Mouse (Mus musculus) CH12.LX (cell line): ENCODE measurements around the gene Plekha5. TPM values are rescaled to one million over a fixed set of nuclear protein-coding genes. Genes with fewer than 3 reads are reported as not detected.

Experiments
- DNase-seq: peaks from one replicate; pipeline ENCODE4 v3.0.0-alpha.2; 2013; ENCODE audit errors: extremely low read depth
- H3K27ac ChIP-seq: 2 replicates; pipeline ENCODE4 v1.5.1; 2012; ENCODE audit warnings: low read depth, mild to moderate bottlenecking, control low read depth, moderate library complexity; ENCODE audit not compliant: insufficient read depth
- H3K27me3 ChIP-seq: replicated peaks from 2 replicates; pipeline ENCODE3; 2012; ENCODE audit warnings: inconsistent platforms
- H3K36me3 ChIP-seq, 2 experiments: replicated peaks in 1 of 2; 2 replicates each; pipeline versions ENCODE3 to v1.6.1; 2012; ENCODE audit warnings: inconsistent platforms in 1 of 2, low read length in 1 of 2, mild to moderate bottlenecking in 1 of 2, mixed read lengths in 1 of 2, moderate library complexity in 1 of 2; ENCODE audit not compliant: control insufficient read depth in 1 of 2, insufficient read depth in 1 of 2
- H3K4me1 ChIP-seq, 2 experiments: 2 replicates each; pipeline ENCODE4 v1.6.1; 2012; ENCODE audit warnings: inconsistent platforms in 1 of 2, moderate library complexity in 1 of 2; ENCODE audit not compliant: insufficient read depth in 2 of 2, control insufficient read depth in 1 of 2
- H3K4me2 ChIP-seq: 2 replicates; pipeline ENCODE4 v1.6.1; 2012; ENCODE audit warnings: low read depth, mild to moderate bottlenecking, control low read depth; ENCODE audit not compliant: poor library complexity, insufficient read depth, severe bottlenecking
- H3K4me3 ChIP-seq, 3 experiments: fragments of 150-350 bp in 1 of 3; sonication (generic) in 1 of 3; replicated peaks in 1 of 3; 2 replicates each; pipeline versions ENCODE3 to v1.5.1; 2011 to 2012; ENCODE audit warnings: low read depth in 2 of 3, low read length in 2 of 3, mild to moderate bottlenecking in 2 of 3, moderate library complexity in 2 of 3, control low read depth in 1 of 3, improper control_type of control experiment in 1 of 3, inconsistent platforms in 1 of 3, mixed read lengths in 1 of 3; ENCODE audit not compliant: poor library complexity in 1 of 3
- H3K79me2 ChIP-seq: replicated peaks from 2 replicates; pipeline ENCODE4 v1.6.1; 2012; ENCODE audit warnings: mild to moderate bottlenecking, moderate library complexity; ENCODE audit not compliant: control insufficient read depth, poor library complexity, insufficient read depth, severe bottlenecking; ENCODE audit errors: extremely low read depth
- H3K9ac ChIP-seq: 2 replicates; pipeline ENCODE4 v1.6.1; 2012; ENCODE audit warnings: low read depth, mild to moderate bottlenecking, control low read depth, moderate library complexity; ENCODE audit not compliant: insufficient read depth
- H3K9me3 ChIP-seq: replicated peaks from 2 replicates; pipeline ENCODE3; 2012; ENCODE audit warnings: low read length, inconsistent platforms, mixed read lengths
- CHD1 ChIP-seq: IDR thresholded peaks from 2 replicates; pipeline ENCODE4 v1.6.1; 2012; ENCODE audit warnings: low read depth, low read length, improper control_type of control experiment, inconsistent platforms
- CTCF ChIP-seq, 2 experiments: IDR thresholded peaks in 1 of 2; conservative IDR thresholded peaks in 1 of 2; 2 replicates each; pipeline ENCODE4 v1.5.1; 2011 to 2012; ENCODE audit warnings: low read depth in 2 of 2, low read length in 2 of 2, improper control_type of control experiment in 1 of 2, inconsistent platforms in 1 of 2, mild to moderate bottlenecking in 1 of 2, moderate library complexity in 1 of 2
- EP300 ChIP-seq: IDR thresholded peaks from 2 replicates; pipeline ENCODE4 v1.6.1; 2011; ENCODE audit warnings: low read length, improper control_type of control experiment
- KAT2A ChIP-seq: IDR thresholded peaks from 2 replicates; pipeline ENCODE4 v1.6.1; 2012; ENCODE audit warnings: low read length, improper control_type of control experiment, inconsistent platforms; ENCODE audit not compliant: insufficient replicate concordance
- MAFK ChIP-seq: IDR thresholded peaks from 2 replicates; pipeline ENCODE4 v1.6.1; 2011; ENCODE audit warnings: low read length, improper control_type of control experiment; ENCODE audit not compliant: insufficient replicate concordance
- MAX ChIP-seq: IDR thresholded peaks from 2 replicates; pipeline ENCODE4 v1.6.1; 2011; ENCODE audit warnings: low read length, improper control_type of control experiment
- MAZ ChIP-seq: IDR thresholded peaks from 2 replicates; pipeline ENCODE4 v1.6.1; 2012; ENCODE audit warnings: low read depth, mild to moderate bottlenecking, inconsistent platforms, low read length, improper control_type of control experiment, moderate library complexity
- MYC ChIP-seq: IDR thresholded peaks from 2 replicates; pipeline ENCODE4 v1.6.1; 2011; ENCODE audit warnings: low read depth, mild to moderate bottlenecking, improper control_type of control experiment, low read length
- NRF1 ChIP-seq: IDR thresholded peaks from 2 replicates; pipeline ENCODE4 v1.6.1; 2014; ENCODE audit warnings: low read depth, mild to moderate bottlenecking, inconsistent platforms, low read length, improper control_type of control experiment, moderate library complexity
- RAD21 ChIP-seq: IDR thresholded peaks from 2 replicates; pipeline ENCODE4 v1.6.1; 2011; ENCODE audit warnings: low read depth, mild to moderate bottlenecking, low read length, improper control_type of control experiment, moderate library complexity
- RCOR1 ChIP-seq: conservative IDR thresholded peaks from 2 replicates; pipeline ENCODE4 v1.6.1; 2012; ENCODE audit warnings: low read depth, mild to moderate bottlenecking, inconsistent platforms, low read length, improper control_type of control experiment
- SMC3 ChIP-seq: IDR thresholded peaks from 2 replicates; pipeline ENCODE4 v1.6.1; 2011; ENCODE audit warnings: low read depth, low read length, improper control_type of control experiment
- TCF12 ChIP-seq: IDR thresholded peaks from 2 replicates; pipeline ENCODE4 v1.6.1; 2014; ENCODE audit warnings: low read depth, mild to moderate bottlenecking, inconsistent platforms, low read length, improper control_type of control experiment
- USF2 ChIP-seq: conservative IDR thresholded peaks from 2 replicates; pipeline ENCODE4 v1.6.1; 2011; ENCODE audit warnings: low read depth, low read length, improper control_type of control experiment
- ZC3H11A ChIP-seq: IDR thresholded peaks from 2 replicates; pipeline ENCODE4 v1.6.1; 2012; ENCODE audit warnings: low read depth, mild to moderate bottlenecking, inconsistent platforms, low read length, improper control_type of control experiment
- ZKSCAN1 ChIP-seq: IDR thresholded peaks from 2 replicates; pipeline ENCODE4 v1.6.1; 2012; ENCODE audit warnings: low read depth, inconsistent platforms, low read length, improper control_type of control experiment, borderline replicate concordance
- dilution Hi-C: fragments of 300-500 bp; cut with MboI; formaldehyde crosslinking; loops from 2 replicates; pipeline ENCODE4 v1.14.3; 2020; ENCODE audit warnings: low sequenced_read_pairs; ENCODE audit not compliant: extremely low pct_unique_long_range_greater_than_20kb, extremely low pct_ligation_motif_present
- in situ Hi-C: fragments of 300-500 bp; cut with MboI; formaldehyde crosslinking; loops from 3 replicates; pipeline ENCODE4 v1.14.3; 2019; ENCODE audit warnings: low sequenced_read_pairs, low pct_ligation_motif_present, low pct_unique_long_range_greater_than_20kb, mixed read lengths
- polyA plus RNA-seq: library from polyadenylated mRNA; unstranded; fragments of >175 nt; gene quantifications from 2 replicates; pipeline ENCODE4 v1.2.1, GENCODE M21; 2012; ENCODE audit warnings: low read depth; ENCODE audit not compliant: insufficient read length
- total RNA-seq, 2 experiments: library from RNA; depleted of rRNA; stranded (reverse); fragments of 300-350 nt in 1 of 2; fragments of >200 nt in 1 of 2; gene quantifications; 2 replicates each; pipeline ENCODE4 v1.2.3; 2012 to 2014

Plekha5 gene
- total and polyA plus RNA-seq, 3 experiments, result 0.12 to 0.38 (median 0.27) TPM

DNA sequence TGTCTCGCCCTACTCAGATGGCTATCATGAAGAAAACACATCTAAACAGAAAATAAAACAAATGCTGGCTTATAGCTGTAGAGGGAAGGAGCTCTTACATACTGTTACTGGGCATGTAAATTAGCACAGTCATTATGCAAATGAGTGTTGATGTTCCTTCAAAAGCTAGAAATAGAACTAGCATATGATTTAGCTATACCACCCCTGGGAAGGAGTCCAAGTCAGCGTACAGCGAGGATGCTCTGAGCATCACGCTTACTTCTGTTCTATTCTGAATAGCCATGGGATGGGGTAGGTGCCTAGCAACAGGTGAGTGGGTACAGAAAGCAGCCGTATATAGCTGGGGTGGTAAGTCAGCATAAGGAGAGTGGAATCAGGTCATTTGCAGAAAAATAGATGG is 55.1 kb downstream of the Plekha5 start:
- dilution Hi-C loops, result no loop called here
- no peaks in the 10 kb centered on the region for H3K27me3 ChIP-seq
- H3K4me3 ChIP-seq, result no peak overlapping the region
- H3K9ac ChIP-seq, result no peak overlapping the region
- in situ Hi-C loops, result loop anchor here (10.0 kb wide), 1 partner anchor 86 kb away; no protein-coding TSS in a partner anchor
- H3K79me2 ChIP-seq, result no peaks in the 10 kb centered on the region
- H3K27ac ChIP-seq, result no peak overlapping the region
- H3K4me2 ChIP-seq, result no peak overlapping the region
- H3K9me3 ChIP-seq, result no peaks in the 10 kb centered on the region
- TF ChIP-seq ZKSCAN1, result no peak
- no peak for TF ChIP-seq RAD21
- TF ChIP-seq CTCF (conservative IDR thresholded peaks at IDR 0.05 in 1 of 2, IDR thresholded peaks at IDR 0.05 in 1 of 2; ENCODE audit: low read depth in 2 of 2, low read length in 2 of 2), result no peak
- no peak for TF ChIP-seq SMC3
- no peak for TF ChIP-seq TCF12
- peaks cover 4 to 5% of the 10 kb centered on the region in 2 experiments; a peak in 2 of 4 replicates for H3K4me1 ChIP-seq
- no peaks in the 10 kb centered on the region for H3K36me3 ChIP-seq
- DNase-seq, result no peak

DNA sequence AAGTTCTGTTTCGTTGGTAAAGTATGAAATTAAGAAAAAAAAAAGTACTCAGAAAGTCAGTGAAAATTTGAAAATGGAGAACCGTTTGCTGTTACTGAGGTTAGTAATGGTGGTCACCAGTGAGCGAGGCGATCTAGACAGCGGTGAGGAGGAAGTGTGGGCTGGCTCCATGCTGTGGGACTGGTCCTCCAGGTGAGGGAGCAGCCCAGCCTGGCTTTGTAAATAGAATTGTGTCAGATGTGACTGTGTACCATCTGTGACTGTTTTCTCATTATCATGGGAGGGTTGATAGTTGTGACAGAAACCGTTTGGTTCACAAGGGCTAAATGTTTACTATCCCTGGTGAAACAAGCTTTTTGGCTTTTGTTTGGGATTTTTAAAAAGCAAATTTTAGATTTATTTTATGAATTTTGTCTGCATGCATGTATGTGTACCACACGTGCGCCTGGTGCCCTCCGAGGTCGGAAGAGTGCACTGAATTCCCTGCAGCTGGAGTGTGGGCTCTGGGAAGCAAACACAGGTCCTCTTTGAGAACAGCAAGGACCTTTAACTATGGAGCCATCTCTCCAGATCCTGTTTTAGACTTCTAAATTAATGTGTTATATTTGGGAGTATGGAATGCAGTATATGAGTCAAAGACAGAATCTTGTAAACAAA is 56.7 kb downstream of the Plekha5 start:
- no peaks in the 10 kb centered on the region for H3K79me2 ChIP-seq
- peaks cover 4 to 5% of the 10 kb centered on the region in 2 experiments; a peak in 2 of 4 replicates for H3K4me1 ChIP-seq
- H3K36me3 ChIP-seq, result no peaks in the 10 kb centered on the region
- H3K4me2 ChIP-seq, result no peak overlapping the region
- H3K9ac ChIP-seq, result no peak overlapping the region
- H3K27me3 ChIP-seq, result no peaks in the 10 kb centered on the region
- TF ChIP-seq MYC (no peak), RCOR1 (no peak), ZC3H11A (no peak), EP300 (no peak), MAFK (no peak), NRF1 (no peak), CHD1 (no peak), MAX (no peak), USF2 (no peak), MAZ (no peak), KAT2A (no peak)
- no peaks in the 10 kb centered on the region for H3K9me3 ChIP-seq
- dilution Hi-C loops, result no loop called here
- no peak overlapping the region for H3K27ac ChIP-seq
- in situ Hi-C loops, result no loop called here
- no peak for DNase-seq
- H3K4me3 ChIP-seq, result no peak overlapping the region
